Mouse (Mus musculus): ENCODE measurements around the gene Pgf. TPM values are rescaled to one million over a fixed set of nuclear protein-coding genes. Genes with fewer than 3 reads are reported as not detected.

Gene Pgf
- polyA plus RNA-seq, 1 experiment, result 5.8 TPM

DNA sequence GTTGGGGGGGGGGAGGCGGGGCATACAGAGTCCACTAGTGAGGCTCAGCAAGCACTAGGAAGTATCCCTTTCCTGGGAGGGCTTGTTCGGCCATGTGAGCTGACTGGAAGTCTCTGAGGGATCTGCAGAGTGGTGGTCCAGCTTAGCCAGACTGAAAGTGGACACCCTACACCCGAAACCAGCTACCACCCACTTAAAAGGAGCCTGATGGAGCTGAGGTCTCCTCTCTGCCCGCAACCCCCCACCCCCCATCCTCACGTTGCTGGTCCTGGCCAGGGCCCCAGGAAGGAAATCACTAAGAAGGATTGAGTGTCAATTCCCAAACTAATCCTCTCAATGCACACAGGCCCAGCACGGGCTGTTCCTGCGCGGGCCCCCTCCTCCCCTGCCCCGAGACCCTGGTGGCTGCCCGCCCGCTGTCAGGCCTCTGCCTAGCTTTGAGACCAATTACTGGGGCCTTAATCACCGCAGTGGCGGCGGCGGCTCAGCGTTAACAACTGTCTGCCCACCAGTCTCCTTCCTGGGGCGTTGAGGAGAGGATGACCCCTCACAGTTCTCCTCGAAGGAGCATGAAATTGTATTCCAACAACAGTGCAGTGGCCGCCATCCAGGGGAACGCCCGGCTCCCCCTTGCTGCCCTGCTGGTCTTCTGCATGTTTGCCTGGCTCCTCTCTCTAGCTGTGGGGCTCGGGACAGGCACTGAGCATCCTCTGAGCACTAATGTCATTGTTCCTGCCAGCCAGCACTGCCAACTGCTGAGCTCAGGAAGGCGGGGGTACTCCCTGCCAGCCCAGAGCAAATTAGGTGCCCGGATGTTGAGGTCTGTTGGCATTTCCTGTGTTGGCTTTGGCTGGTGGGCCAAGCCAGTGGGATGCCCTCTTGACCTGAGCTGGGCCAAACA is 23.6 kb upstream of the Pgf start:
- TF ChIP-seq EP300 (IDR thresholded peaks at IDR 0.05; ENCODE audit: insufficient read depth, low read depth, low read length) (no peak), CTCF (IDR thresholded peaks at IDR 0.05; ENCODE audit: low read depth, low read length) (no peak), POLR2A (IDR thresholded peaks at IDR 0.05; ENCODE audit: insufficient read depth, low read length) (no peak)
- no peaks in the 10 kb centered on the region for H3K9me3 ChIP-seq (replicated peaks; ENCODE audit: control insufficient read depth, insufficient read depth, low read length, poor library complexity, severe bottlenecking)
- H3K27ac ChIP-seq (ENCODE audit: insufficient read depth, low read length), result no peak overlapping the region
- peak overlapping the region; percentile 25 for H3K9ac ChIP-seq (ENCODE audit: low read depth, poor library complexity, severe bottlenecking)
- H3K4me3 ChIP-seq (ENCODE audit: low read depth, low read length), result peak overlapping the region; percentile 41
- H3K27me3 ChIP-seq (ENCODE audit: control insufficient read depth, insufficient read depth, low read length, poor library complexity, severe bottlenecking), result no peaks in the 10 kb centered on the region
- H3K4me1 ChIP-seq (ENCODE audit: control insufficient read depth, insufficient read depth, low read length), result peaks cover 2% of the 10 kb centered on the region
- H3K36me3 ChIP-seq (ENCODE audit: control insufficient read depth, insufficient read depth, low read length, poor library complexity, severe bottlenecking), result no peaks in the 10 kb centered on the region

DNA sequence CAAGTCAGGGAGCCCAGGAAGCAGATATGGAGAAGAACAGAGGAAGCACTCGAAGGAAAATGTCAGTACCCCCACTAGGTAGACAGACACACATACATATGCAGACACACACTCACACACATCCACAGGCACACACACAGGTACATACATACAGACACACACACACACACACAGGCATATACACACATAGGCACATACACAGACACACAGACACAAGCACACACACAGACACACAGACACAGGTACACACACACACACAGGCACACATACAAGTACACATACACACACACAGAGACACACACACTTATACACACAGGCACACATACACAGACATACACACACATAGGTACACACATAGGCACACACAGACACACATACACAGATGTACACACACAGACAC is 22.4 kb upstream of the Pgf start:
- no peak overlapping the region for H3K9ac ChIP-seq (ENCODE audit: low read depth, poor library complexity, severe bottlenecking)
- no peak overlapping the region for H3K27ac ChIP-seq (ENCODE audit: insufficient read depth, low read length)
- peaks cover 2% of the 10 kb centered on the region for H3K4me1 ChIP-seq (ENCODE audit: control insufficient read depth, insufficient read depth, low read length)
- TF ChIP-seq EP300 (IDR thresholded peaks at IDR 0.05; ENCODE audit: insufficient read depth, low read depth, low read length) (no peak), CTCF (IDR thresholded peaks at IDR 0.05; ENCODE audit: low read depth, low read length) (no peak), POLR2A (IDR thresholded peaks at IDR 0.05; ENCODE audit: insufficient read depth, low read length) (no peak)
- H3K27me3 ChIP-seq (ENCODE audit: control insufficient read depth, insufficient read depth, low read length, poor library complexity, severe bottlenecking), result no peaks in the 10 kb centered on the region
- no peak overlapping the region for H3K4me3 ChIP-seq (ENCODE audit: low read depth, low read length)
- no peaks in the 10 kb centered on the region for H3K9me3 ChIP-seq (replicated peaks; ENCODE audit: control insufficient read depth, insufficient read depth, low read length, poor library complexity, severe bottlenecking)
- H3K36me3 ChIP-seq (ENCODE audit: control insufficient read depth, insufficient read depth, low read length, poor library complexity, severe bottlenecking), result no peaks in the 10 kb centered on the region

- no peak overlapping the region for H3K27ac ChIP-seq (ENCODE audit: insufficient read depth, low read length)
- H3K4me1 ChIP-seq (ENCODE audit: control insufficient read depth, insufficient read depth, low read length), result peaks cover 2% of the 10 kb centered on the region
- no peak overlapping the region for H3K4me3 ChIP-seq (ENCODE audit: low read depth, low read length)
- H3K9me3 ChIP-seq (replicated peaks; ENCODE audit: control insufficient read depth, insufficient read depth, low read length, poor library complexity, severe bottlenecking), result no peaks in the 10 kb centered on the region
- no peak overlapping the region for H3K9ac ChIP-seq (ENCODE audit: low read depth, poor library complexity, severe bottlenecking)
- H3K36me3 ChIP-seq (ENCODE audit: control insufficient read depth, insufficient read depth, low read length, poor library complexity, severe bottlenecking), result no peaks in the 10 kb centered on the region
- TF ChIP-seq CTCF (IDR thresholded peaks at IDR 0.05; ENCODE audit: low read depth, low read length) (no peak), POLR2A (IDR thresholded peaks at IDR 0.05; ENCODE audit: insufficient read depth, low read length) (no peak), EP300 (IDR thresholded peaks at IDR 0.05; ENCODE audit: insufficient read depth, low read depth, low read length) (no peak)
- no peaks in the 10 kb centered on the region for H3K27me3 ChIP-seq (ENCODE audit: control insufficient read depth, insufficient read depth, low read length, poor library complexity, severe bottlenecking)
Observed at GRCm38 (mm10) chr12:85197936-85198335, 20.3 kb upstream of the Pgf start.

DNA sequence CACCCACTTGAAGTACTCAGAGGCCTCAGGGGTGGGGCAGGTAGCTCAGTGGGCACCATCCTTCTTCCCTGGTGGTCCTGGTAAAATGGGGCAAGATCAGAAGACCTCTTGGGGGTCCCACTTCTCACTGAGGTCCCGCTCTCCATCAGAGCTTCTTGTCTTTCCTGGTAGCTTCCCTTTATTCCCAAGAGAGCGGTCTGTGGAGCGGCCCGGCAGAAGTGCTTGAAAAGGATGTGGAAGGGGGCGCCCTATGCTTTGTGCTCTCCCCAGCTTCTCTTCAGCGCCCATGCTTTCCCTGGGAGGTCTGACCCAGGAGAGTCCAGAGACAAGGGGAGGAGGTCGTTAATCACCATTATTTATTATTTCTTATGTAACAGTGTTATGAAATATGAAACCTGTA is 19.8 kb upstream of the Pgf start:
- Histone ChIP-seq H3K4me1 (ENCODE audit: control insufficient read depth, insufficient read depth, low read length) (peaks cover 2% of the 10 kb centered on the region), H3K9ac (ENCODE audit: low read depth, poor library complexity, severe bottlenecking) (no peak overlapping the region), H3K27me3 (ENCODE audit: control insufficient read depth, insufficient read depth, low read length, poor library complexity, severe bottlenecking) (no peaks in the 10 kb centered on the region), H3K4me3 (ENCODE audit: low read depth, low read length) (no peak overlapping the region), H3K27ac (ENCODE audit: insufficient read depth, low read length) (no peak overlapping the region), H3K9me3 (replicated peaks; ENCODE audit: control insufficient read depth, insufficient read depth, low read length, poor library complexity, severe bottlenecking) (no peaks in the 10 kb centered on the region), H3K36me3 (ENCODE audit: control insufficient read depth, insufficient read depth, low read length, poor library complexity, severe bottlenecking) (no peaks in the 10 kb centered on the region)
- no peak for TF ChIP-seq EP300 (IDR thresholded peaks at IDR 0.05; ENCODE audit: insufficient read depth, low read depth, low read length)
- TF ChIP-seq POLR2A (IDR thresholded peaks at IDR 0.05; ENCODE audit: insufficient read depth, low read length), result no peak
- no peak for TF ChIP-seq CTCF (IDR thresholded peaks at IDR 0.05; ENCODE audit: low read depth, low read length)

- no peak overlapping the region for H3K27ac ChIP-seq (ENCODE audit: insufficient read depth, low read length)
- no peak for TF ChIP-seq CTCF (IDR thresholded peaks at IDR 0.05; ENCODE audit: low read depth, low read length)
- TF ChIP-seq POLR2A (IDR thresholded peaks at IDR 0.05; ENCODE audit: insufficient read depth, low read length), result no peak
- TF ChIP-seq EP300 (IDR thresholded peaks at IDR 0.05; ENCODE audit: insufficient read depth, low read depth, low read length), result no peak
- H3K9ac ChIP-seq (ENCODE audit: low read depth, poor library complexity, severe bottlenecking), result no peak overlapping the region
- H3K36me3 ChIP-seq (ENCODE audit: control insufficient read depth, insufficient read depth, low read length, poor library complexity, severe bottlenecking), result no peaks in the 10 kb centered on the region
- no peaks in the 10 kb centered on the region for H3K27me3 ChIP-seq (ENCODE audit: control insufficient read depth, insufficient read depth, low read length, poor library complexity, severe bottlenecking)
- no peaks in the 10 kb centered on the region for H3K9me3 ChIP-seq (replicated peaks; ENCODE audit: control insufficient read depth, insufficient read depth, low read length, poor library complexity, severe bottlenecking)
- peaks cover 4% of the 10 kb centered on the region for H3K4me1 ChIP-seq (ENCODE audit: control insufficient read depth, insufficient read depth, low read length)
- H3K4me3 ChIP-seq (ENCODE audit: low read depth, low read length), result no peak overlapping the region
Observed at GRCm38 (mm10) chr12:85196191-85196590, 18.6 kb upstream of the Pgf start.

DNA sequence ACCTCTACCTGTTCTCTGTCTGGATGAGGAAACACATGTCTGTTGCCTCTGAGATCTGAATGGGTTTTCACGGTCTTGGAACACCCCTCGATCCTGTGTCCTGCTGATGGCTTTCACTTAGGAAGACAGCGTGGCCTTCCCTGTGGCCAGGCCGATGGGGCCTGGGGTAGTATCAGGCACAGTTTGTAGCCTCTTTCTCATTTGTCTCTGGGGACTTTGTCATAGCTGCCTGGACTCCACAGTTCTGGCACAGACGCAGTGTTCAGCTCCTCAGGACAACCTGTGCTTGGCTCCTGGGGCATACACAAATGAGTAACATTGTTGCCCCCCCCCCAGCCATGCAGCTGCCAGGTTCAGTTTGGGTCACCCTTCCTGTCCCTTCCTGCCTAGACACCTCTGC is 17.5 kb upstream of the Pgf start:
- no peak overlapping the region for H3K9ac ChIP-seq (ENCODE audit: low read depth, poor library complexity, severe bottlenecking)
- no peaks in the 10 kb centered on the region for H3K36me3 ChIP-seq (ENCODE audit: control insufficient read depth, insufficient read depth, low read length, poor library complexity, severe bottlenecking)
- no peaks in the 10 kb centered on the region for H3K9me3 ChIP-seq (replicated peaks; ENCODE audit: control insufficient read depth, insufficient read depth, low read length, poor library complexity, severe bottlenecking)
- no peak for TF ChIP-seq CTCF (IDR thresholded peaks at IDR 0.05; ENCODE audit: low read depth, low read length)
- no peak for TF ChIP-seq POLR2A (IDR thresholded peaks at IDR 0.05; ENCODE audit: insufficient read depth, low read length)
- no peak for TF ChIP-seq EP300 (IDR thresholded peaks at IDR 0.05; ENCODE audit: insufficient read depth, low read depth, low read length)
- no peak overlapping the region for H3K27ac ChIP-seq (ENCODE audit: insufficient read depth, low read length)
- H3K4me1 ChIP-seq (ENCODE audit: control insufficient read depth, insufficient read depth, low read length), result peaks cover 2% of the 10 kb centered on the region
- no peaks in the 10 kb centered on the region for H3K27me3 ChIP-seq (ENCODE audit: control insufficient read depth, insufficient read depth, low read length, poor library complexity, severe bottlenecking)
- no peak overlapping the region for H3K4me3 ChIP-seq (ENCODE audit: low read depth, low read length)

All from ES-Bruce4 (cell line).